Mouse (Mus musculus) lung, adult 2 months (tissue): Measurements from ENCODE around the gene Hip1r. TPM values are rescaled to one million over a fixed set of nuclear protein-coding genes. Genes with fewer than 3 reads are reported as not detected.
A peak's percentile ranks its signal among the peaks of the same experiment; 100 is the strongest.

Experiments
- DNase-seq: peaks from one replicate; pipeline ENCODE4 v3.0.0; 2022
- H3K4me1 ChIP-seq: fragments of 200-500 bp; 2 replicates; pipeline ENCODE4 v1.6.1; 2011; ENCODE audit warnings: low read length; ENCODE audit not compliant: control insufficient read depth, insufficient read depth
- H3K4me3 ChIP-seq: fragments of 200-500 bp; replicated peaks from 2 replicates; pipeline ENCODE3; 2011; ENCODE audit warnings: low read depth, mild to moderate bottlenecking, control low read depth, low read length; ENCODE audit errors: extremely low read depth
- CTCF ChIP-seq: fragments of 200-500 bp; IDR thresholded peaks from 2 replicates; pipeline ENCODE4 v1.5.1; 2011; ENCODE audit warnings: mild to moderate bottlenecking, low read length, control low read depth; ENCODE audit not compliant: insufficient read depth
- POLR2A ChIP-seq: fragments of 200-500 bp; IDR thresholded peaks from 2 replicates; pipeline ENCODE4 v1.6.1; 2011; ENCODE audit warnings: low read depth, mild to moderate bottlenecking, control low read depth, low read length, borderline replicate concordance; ENCODE audit errors: extremely low read depth
- WGBS: fragments of 180-500 bp; shearing (Covaris S2); methylation state at CpG from one replicate; pipeline ENCODE4 v1.1.7; 2018; 5-methylcytosine and 5-hydroxymethylcytosine counted together
- polyA plus RNA-seq: library from polyadenylated mRNA; depleted of rRNA; stranded (reverse); fragments of >200 nt; gene quantifications from 2 replicates; pipeline ENCODE4 v1.2.3, GENCODE M21; 2012; rRNA removed

Gene Hip1r
- 31.9 and 36.4 TPM in 2 replicates for polyA plus RNA-seq

- peak within 1 kb of the TSS; percentile 81 for H3K4me3 ChIP-seq
- DNase-seq, result peak; percentile 76
- no peak for TF ChIP-seq CTCF
- peak; percentile 51; the same call in 1 of the 2 replicates for TF ChIP-seq POLR2A
- H3K4me1 ChIP-seq, result peaks cover 16% of the 10 kb centered on the region
- WGBS, result under 1% methylated on average over 106 of the region's 106 CpGs
Measured at GRCm38 (mm10) chr5:123973299-123974178, at the start of gene Hip1r. TSS of gene Hip1r (plus strand) at chr5:123973628.

GRCm38 (mm10) chr5:123927118-123927517, 46.3 kb upstream of the Hip1r start, which contains the start of gene Gm43518:
TSS of gene Gm43518 (plus strand) at chr5:123927418.
- 89% methylated on average over 9 of the region's 9 CpGs for WGBS
- no peak within 1 kb of the TSS for H3K4me3 ChIP-seq
- TF ChIP-seq POLR2A, result no peak
- TF ChIP-seq CTCF, result no peak
- no peak for DNase-seq
- H3K4me1 ChIP-seq, result no peaks in the 10 kb centered on the region

GRCm38 (mm10) chr5:123930508-123930989, 42.9 kb upstream of the Hip1r start, which contains the start of gene Ccdc62:
TSS of gene Ccdc62 (plus strand) at chr5:123930679.
- WGBS, result under 1% methylated on average over 56 of the region's 56 CpGs
- H3K4me1 ChIP-seq, result no peaks in the 10 kb centered on the region
- TF ChIP-seq POLR2A (peak; percentile 98), CTCF (no peak)
- peak; percentile 90 for DNase-seq
- peak within 1 kb of the TSS; percentile 79 for H3K4me3 ChIP-seq

- TF ChIP-seq CTCF (no peak), POLR2A (no peak)
- WGBS, result 41% methylated on average over 13 of the region's 13 CpGs
- peak overlapping the region; percentile 31 for H3K4me3 ChIP-seq
- no peak for DNase-seq
- H3K4me1 ChIP-seq, result no peaks in the 10 kb centered on the region
Measured at GRCm38 (mm10) chr5:123931131-123931530, 42.3 kb upstream of the Hip1r start.

GRCm38 (mm10) chr5:123932927-123933326, 40.5 kb upstream of the Hip1r start:
- no peak for TF ChIP-seq POLR2A
- TF ChIP-seq CTCF, result no peak
- Histone ChIP-seq H3K4me1 (no peaks in the 10 kb centered on the region), H3K4me3 (no peak overlapping the region)
- DNase-seq, result no peak

GRCm38 (mm10) chr5:123933556-123933955, 39.9 kb upstream of the Hip1r start:
- no peaks in the 10 kb centered on the region for H3K4me1 ChIP-seq
- H3K4me3 ChIP-seq, result no peak overlapping the region
- no peak for DNase-seq
- 88% methylated on average over 12 of the region's 12 CpGs for WGBS
- TF ChIP-seq CTCF (no peak), POLR2A (no peak)

GRCm38 (mm10) chr5:123933957-123934591, 39.4 kb upstream of the Hip1r start:
- TF ChIP-seq POLR2A, result no peak
- TF ChIP-seq CTCF, result peak; percentile 35; the same call in 1 of the 2 replicates
- no peak overlapping the region for H3K4me3 ChIP-seq
- no peak for DNase-seq
- H3K4me1 ChIP-seq, result no peaks in the 10 kb centered on the region
- 48% methylated on average over 18 of the region's 18 CpGs for WGBS

- H3K4me1 ChIP-seq, result no peaks in the 10 kb centered on the region
- H3K4me3 ChIP-seq, result no peak overlapping the region
- TF ChIP-seq CTCF (no peak), POLR2A (no peak)
- 86% methylated on average over 5 of the region's 5 CpGs for whole genome bisulfite sequencing
- no peak for DNase-seq
Measured at GRCm38 (mm10) chr5:123935931-123936330, 37.5 kb upstream of the Hip1r start.

GRCm38 (mm10) chr5:123938479-123938878, 34.9 kb upstream of the Hip1r start:
- H3K4me3 ChIP-seq, result no peak overlapping the region
- no peaks in the 10 kb centered on the region for H3K4me1 ChIP-seq
- WGBS, result 76% methylated on average over 5 of the region's 5 CpGs
- no peak for TF ChIP-seq CTCF
- no peak for TF ChIP-seq POLR2A
- DNase-seq, result no peak
